Mouse (Mus musculus): Measurements from ENCODE around the gene Aarsd1.

GRCm38 (mm10) chr11:101451536-101451935 is 34.1 kb upstream of the Aarsd1 start:
- TF ChIP-seq POLR2A (IDR thresholded peaks at IDR 0.05; ENCODE audit: low read depth, low read length) (no peak), CTCF (IDR thresholded peaks at IDR 0.05; ENCODE audit: extremely low read depth, insufficient read length, insufficient replicate concordance, low read depth, low read length) (no peak)
